Mouse (Mus musculus): ENCODE data around the gene Ppp1r1b. TPM values are rescaled to one million over a fixed set of nuclear protein-coding genes. Genes with fewer than 3 reads are reported as not detected.
A peak's percentile ranks its signal among the peaks of the same experiment; 100 is the strongest.

The Ppp1r1b gene
- polyA plus RNA-seq, 1 experiment from 2014 or later, result 0.17 TPM

GRCm38 (mm10) chr11:98387056-98387577 is 38.9 kb downstream of the Ppp1r1b start:
- Histone ChIP-seq H3K9ac (ENCODE audit: low read length) (no peak overlapping the region), H3K4me2 (ENCODE audit: low read depth, severe bottlenecking) (no peak overlapping the region), H3K27ac (replicated peaks; ENCODE audit: low read depth, low read length) (no peak overlapping the region), H3K4me3 (ENCODE audit: low read depth, low read length) (no peak overlapping the region), H3K4me1 (ENCODE audit: control insufficient read depth, insufficient read depth, low read length) (no peaks in the 10 kb centered on the region), H3K9me3 (ENCODE audit: control insufficient read depth, low read length) (no peaks in the 10 kb centered on the region), H3K27me3 (ENCODE audit: control insufficient read depth, insufficient read depth, low read length) (peaks cover 49% of the 10 kb centered on the region), H3K36me3 (ENCODE audit: control insufficient read depth, insufficient read depth, low read length) (no peaks in the 10 kb centered on the region)
- no peak for ATAC-seq (ENCODE audit: insufficient number of reproducible peaks, low FRiP score, low TSS enrichment, low read depth)
- DNase-seq (ENCODE audit: low spot score), result no peak
- 46% methylated on average over 14 of the region's 14 CpGs for WGBS

GRCm38 (mm10) chr11:98388282-98388681 is 40.1 kb downstream of the Ppp1r1b start:
- Histone ChIP-seq H3K27me3 (ENCODE audit: control insufficient read depth, insufficient read depth, low read length) (peaks cover 52% of the 10 kb centered on the region), H3K36me3 (ENCODE audit: control insufficient read depth, insufficient read depth, low read length) (no peaks in the 10 kb centered on the region), H3K4me3 (ENCODE audit: low read depth, low read length) (no peak overlapping the region), H3K4me1 (ENCODE audit: control insufficient read depth, insufficient read depth, low read length) (no peaks in the 10 kb centered on the region), H3K4me2 (ENCODE audit: low read depth, severe bottlenecking) (no peak overlapping the region), H3K9ac (ENCODE audit: low read length) (no peak overlapping the region), H3K27ac (replicated peaks; ENCODE audit: low read depth, low read length) (no peak overlapping the region), H3K9me3 (ENCODE audit: control insufficient read depth, low read length) (no peaks in the 10 kb centered on the region)
- DNase-seq (ENCODE audit: low spot score) (no peak), ATAC-seq (ENCODE audit: insufficient number of reproducible peaks, low FRiP score, low TSS enrichment, low read depth) (no peak)
- WGBS, result 71% methylated on average over 10 of the region's 10 CpGs

GRCm38 (mm10) chr11:98389221-98389780 is 41.1 kb downstream of the Ppp1r1b start:
- Histone ChIP-seq H3K9ac (ENCODE audit: low read length) (no peak overlapping the region), H3K36me3 (ENCODE audit: control insufficient read depth, insufficient read depth, low read length) (no peaks in the 10 kb centered on the region), H3K4me3 (ENCODE audit: low read depth, low read length) (no peak overlapping the region), H3K4me2 (ENCODE audit: low read depth, severe bottlenecking) (no peak overlapping the region), H3K9me3 (ENCODE audit: control insufficient read depth, low read length) (no peaks in the 10 kb centered on the region), H3K27me3 (ENCODE audit: control insufficient read depth, insufficient read depth, low read length) (peaks cover 46% of the 10 kb centered on the region), H3K4me1 (ENCODE audit: control insufficient read depth, insufficient read depth, low read length) (no peaks in the 10 kb centered on the region), H3K27ac (replicated peaks; ENCODE audit: low read depth, low read length) (no peak overlapping the region)
- WGBS, result 23% methylated on average over 9 of the region's 9 CpGs
- DNase-seq (ENCODE audit: low spot score) (peak; percentile 55), ATAC-seq (ENCODE audit: insufficient number of reproducible peaks, low FRiP score, low TSS enrichment, low read depth) (no peak)

- Histone ChIP-seq H3K4me1 (ENCODE audit: control insufficient read depth, insufficient read depth, low read length) (no peaks in the 10 kb centered on the region), H3K27me3 (ENCODE audit: control insufficient read depth, insufficient read depth, low read length) (peaks cover 41% of the 10 kb centered on the region), H3K9ac (ENCODE audit: low read length) (no peak overlapping the region), H3K4me2 (ENCODE audit: low read depth, severe bottlenecking) (no peak overlapping the region), H3K27ac (replicated peaks; ENCODE audit: low read depth, low read length) (no peak overlapping the region), H3K9me3 (ENCODE audit: control insufficient read depth, low read length) (no peaks in the 10 kb centered on the region), H3K36me3 (ENCODE audit: control insufficient read depth, insufficient read depth, low read length) (no peaks in the 10 kb centered on the region), H3K4me3 (ENCODE audit: low read depth, low read length) (no peak overlapping the region)
- ATAC-seq (ENCODE audit: insufficient number of reproducible peaks, low FRiP score, low TSS enrichment, low read depth) (no peak), DNase-seq (ENCODE audit: low spot score) (no peak)
- 67% methylated on average over 12 of the region's 12 CpGs for WGBS
These were observed 41.9 kb downstream of the Ppp1r1b start for GRCm38 (mm10) chr11:98390141-98390540.

- no peak for DNase-seq (ENCODE audit: low spot score)
- H3K4me3 ChIP-seq (ENCODE audit: low read depth, low read length), result no peak overlapping the region
- no peak overlapping the region for H3K4me2 ChIP-seq (ENCODE audit: low read depth, severe bottlenecking)
- no peak overlapping the region for H3K9ac ChIP-seq (ENCODE audit: low read length)
- 6% methylated on average over 7 of the region's 8 CpGs for WGBS
- no peak overlapping the region for H3K27ac ChIP-seq (replicated peaks; ENCODE audit: low read depth, low read length)
- no peaks in the 10 kb centered on the region for H3K4me1 ChIP-seq (ENCODE audit: control insufficient read depth, insufficient read depth, low read length)
- no peak for ATAC-seq (ENCODE audit: insufficient number of reproducible peaks, low FRiP score, low TSS enrichment, low read depth)
- no peaks in the 10 kb centered on the region for H3K36me3 ChIP-seq (ENCODE audit: control insufficient read depth, insufficient read depth, low read length)
- H3K27me3 ChIP-seq (ENCODE audit: control insufficient read depth, insufficient read depth, low read length), result peaks cover 24% of the 10 kb centered on the region
- no peaks in the 10 kb centered on the region for H3K9me3 ChIP-seq (ENCODE audit: control insufficient read depth, low read length)
These were observed 43.8 kb downstream of the Ppp1r1b start for GRCm38 (mm10) chr11:98392034-98392433.

- Histone ChIP-seq H3K4me3 (ENCODE audit: low read depth, low read length) (no peak overlapping the region), H3K9me3 (ENCODE audit: control insufficient read depth, low read length) (no peaks in the 10 kb centered on the region), H3K36me3 (ENCODE audit: control insufficient read depth, insufficient read depth, low read length) (no peaks in the 10 kb centered on the region), H3K4me2 (ENCODE audit: low read depth, severe bottlenecking) (no peak overlapping the region), H3K27ac (replicated peaks; ENCODE audit: low read depth, low read length) (no peak overlapping the region), H3K4me1 (ENCODE audit: control insufficient read depth, insufficient read depth, low read length) (no peaks in the 10 kb centered on the region), H3K27me3 (ENCODE audit: control insufficient read depth, insufficient read depth, low read length) (peaks cover 17% of the 10 kb centered on the region), H3K9ac (ENCODE audit: low read length) (no peak overlapping the region)
- no peak for ATAC-seq (ENCODE audit: insufficient number of reproducible peaks, low FRiP score, low TSS enrichment, low read depth)
- WGBS, result 48% methylated on average over 4 of the region's 4 CpGs
- DNase-seq (ENCODE audit: low spot score), result no peak
These were observed 44.4 kb downstream of the Ppp1r1b start for GRCm38 (mm10) chr11:98392645-98393044.

GRCm38 (mm10) chr11:98393317-98393716 is 45.1 kb downstream of the Ppp1r1b start:
- WGBS, result 68% methylated on average over 6 of the region's 6 CpGs
- no peak overlapping the region for H3K4me2 ChIP-seq (ENCODE audit: low read depth, severe bottlenecking)
- H3K27me3 ChIP-seq (ENCODE audit: control insufficient read depth, insufficient read depth, low read length), result peaks cover 12% of the 10 kb centered on the region
- ATAC-seq (ENCODE audit: insufficient number of reproducible peaks, low FRiP score, low TSS enrichment, low read depth), result no peak
- no peak overlapping the region for H3K27ac ChIP-seq (replicated peaks; ENCODE audit: low read depth, low read length)
- no peak for DNase-seq (ENCODE audit: low spot score)
- peak overlapping the region; percentile 17; the same call in 1 of the 2 replicates for H3K9ac ChIP-seq (ENCODE audit: low read length)
- H3K36me3 ChIP-seq (ENCODE audit: control insufficient read depth, insufficient read depth, low read length), result no peaks in the 10 kb centered on the region
- H3K9me3 ChIP-seq (ENCODE audit: control insufficient read depth, low read length), result no peaks in the 10 kb centered on the region
- no peaks in the 10 kb centered on the region for H3K4me1 ChIP-seq (ENCODE audit: control insufficient read depth, insufficient read depth, low read length)
- no peak overlapping the region for H3K4me3 ChIP-seq (ENCODE audit: low read depth, low read length)

GRCm38 (mm10) chr11:98394301-98394700 is 46.1 kb downstream of the Ppp1r1b start:
- Histone ChIP-seq H3K9ac (ENCODE audit: low read length) (no peak overlapping the region), H3K36me3 (ENCODE audit: control insufficient read depth, insufficient read depth, low read length) (no peaks in the 10 kb centered on the region), H3K27me3 (ENCODE audit: control insufficient read depth, insufficient read depth, low read length) (peaks cover 7% of the 10 kb centered on the region), H3K4me1 (ENCODE audit: control insufficient read depth, insufficient read depth, low read length) (no peaks in the 10 kb centered on the region), H3K9me3 (ENCODE audit: control insufficient read depth, low read length) (no peaks in the 10 kb centered on the region), H3K4me3 (ENCODE audit: low read depth, low read length) (no peak overlapping the region), H3K27ac (replicated peaks; ENCODE audit: low read depth, low read length) (no peak overlapping the region), H3K4me2 (ENCODE audit: low read depth, severe bottlenecking) (no peak overlapping the region)
- DNase-seq (ENCODE audit: low spot score) (no peak), ATAC-seq (ENCODE audit: insufficient number of reproducible peaks, low FRiP score, low TSS enrichment, low read depth) (no peak)
- 47% methylated on average over 6 of the region's 6 CpGs for WGBS

GRCm38 (mm10) chr11:98395041-98395440 is 46.8 kb downstream of the Ppp1r1b start:
- Histone ChIP-seq H3K4me2 (ENCODE audit: low read depth, severe bottlenecking) (no peak overlapping the region), H3K27ac (replicated peaks; ENCODE audit: low read depth, low read length) (no peak overlapping the region), H3K4me1 (ENCODE audit: control insufficient read depth, insufficient read depth, low read length) (no peaks in the 10 kb centered on the region), H3K9ac (ENCODE audit: low read length) (no peak overlapping the region), H3K9me3 (ENCODE audit: control insufficient read depth, low read length) (no peaks in the 10 kb centered on the region), H3K36me3 (ENCODE audit: control insufficient read depth, insufficient read depth, low read length) (no peaks in the 10 kb centered on the region), H3K27me3 (ENCODE audit: control insufficient read depth, insufficient read depth, low read length) (peaks cover 7% of the 10 kb centered on the region), H3K4me3 (ENCODE audit: low read depth, low read length) (no peak overlapping the region)
- DNase-seq (ENCODE audit: low spot score) (no peak), ATAC-seq (ENCODE audit: insufficient number of reproducible peaks, low FRiP score, low TSS enrichment, low read depth) (no peak)
- 64% methylated on average over 4 of the region's 4 CpGs for WGBS

Data from limb, embryonic 11.5 days (tissue).